Comparison of ENCODE assay signal across 13 mouse cellular contexts in genomic region chr8:4348275-4348674, GRCm38 (mm10). TPM values are rescaled to one million over a fixed set of nuclear protein-coding genes. Genes with fewer than 3 reads are reported as not detected.
A peak's percentile ranks its signal among the peaks of the same experiment; 100 is the strongest.
DNase-seq lines count a peak whose midpoint lies in the region; ATAC-seq and TF ChIP-seq lines count a peak whose summit lies in the region.
"Had no signal": no experiment of that assay in that cellular context is flagged by ENCODE, and none has a peak within 500 bp of the region (broad histone marks: within the 10 kb centered on the region; RNA-seq: fewer than 3 reads in every experiment).

No protein-coding gene starts in this region.

- H3K4me2 ChIP-seq in heart, postnatal 0 days (ENCODE audit: low read depth, low read length): peak overlapping the region; percentile 45
- peak overlapping the region; percentile 27 for H3K4me2 ChIP-seq in CH12.LX (ENCODE audit: insufficient read depth, low read depth, poor library complexity, severe bottlenecking)
- 0 out of 2 replicates have a peak overlapping the region, but pooled peaks have one; percentile 25 for H3K4me2 ChIP-seq in intestine, embryonic 16.5 days (ENCODE audit: low read depth, low read length)
- H3K4me2 ChIP-seq: midbrain, embryonic 13.5 days had no signal

- no peak for ATAC-seq in heart, postnatal 0 days (ENCODE audit: insufficient read depth, low read depth)
- no peak for ATAC-seq in intestine, embryonic 16.5 days
- ATAC-seq: CD4-positive, CD25-positive, alpha-beta regulatory T cell, adult 4 months; midbrain, embryonic 13.5 days had no signal

- H3K79me2 ChIP-seq in CH12.LX (replicated peaks; ENCODE audit: control insufficient read depth, extremely low read depth, insufficient read depth, poor library complexity, severe bottlenecking): no peaks in the 10 kb centered on the region

- no peaks in the 10 kb centered on the region for H3K27me3 ChIP-seq in heart, postnatal 0 days (ENCODE audit: control insufficient read depth, insufficient read depth, low read length)
- no peaks in the 10 kb centered on the region for H3K27me3 ChIP-seq in CH12.LX (replicated peaks)
- no peaks in the 10 kb centered on the region for H3K27me3 ChIP-seq in intestine, embryonic 16.5 days (replicated peaks; ENCODE audit: control insufficient read depth, insufficient read depth, low read length)
- H3K27me3 ChIP-seq: midbrain, embryonic 13.5 days had no signal

- no peaks in the 10 kb centered on the region for H3K9me3 ChIP-seq in heart, postnatal 0 days (replicated peaks; ENCODE audit: control insufficient read depth, low read length)
- no peaks in the 10 kb centered on the region for H3K9me3 ChIP-seq in CH12.LX (replicated peaks; ENCODE audit: low read length)
- no peaks in the 10 kb centered on the region for H3K9me3 ChIP-seq in intestine, embryonic 16.5 days (ENCODE audit: control insufficient read depth, low read length)
- H3K9me3 ChIP-seq: midbrain, embryonic 13.5 days had no signal

- peak overlapping the region; percentile 2; the same call in 1 of the 2 replicates for H3K4me3 ChIP-seq in heart, postnatal 0 days (ENCODE audit: low read depth, low read length)
- peak overlapping the region in 1 of 3 experiments; percentile 7 for H3K4me3 ChIP-seq in CH12.LX (replicated peaks in 1 of 3; ENCODE audit: low read depth in 2 of 3, low read length in 2 of 3, poor library complexity in 1 of 3)
- H3K4me3 ChIP-seq in bone marrow, adult 2 months (replicated peaks; ENCODE audit: control insufficient read depth, low read depth, low read length): peak overlapping the region; percentile 37
- H3K4me3 ChIP-seq in intestine, embryonic 16.5 days (ENCODE audit: low read length): no peak overlapping the region
- H3K4me3 ChIP-seq: midbrain, embryonic 13.5 days had no signal

- TF ChIP-seq CTCF in heart, postnatal 0 days (IDR thresholded peaks at IDR 0.05; ENCODE audit: low read depth): no peak
- TF ChIP-seq CTCF in CH12.LX (conservative IDR thresholded peaks at IDR 0.05 in 1 of 2, IDR thresholded peaks at IDR 0.05 in 1 of 2; ENCODE audit: low read depth in 2 of 2, low read length in 2 of 2): no peak
- no peak for TF ChIP-seq CTCF in bone marrow, adult 2 months (IDR thresholded peaks at IDR 0.05; ENCODE audit: control insufficient read depth, insufficient read depth, low read length)

- intact Hi-C loops in heart, postnatal 14 days (cut with DNase I): no loop called here
- intact Hi-C loops in left cerebral cortex, postnatal 10 days (cut with DNase I): no loop called here

- no peak overlapping the region for H3K9ac ChIP-seq in heart, postnatal 0 days (replicated peaks; ENCODE audit: low read depth, low read length)
- H3K9ac ChIP-seq in CH12.LX (ENCODE audit: insufficient read depth, low read depth): no peak overlapping the region
- H3K9ac ChIP-seq in intestine, embryonic 16.5 days (ENCODE audit: low read depth, low read length): no peak overlapping the region
- H3K9ac ChIP-seq: midbrain, embryonic 13.5 days had no signal

- 29% methylated on average over 12 of the region's 12 CpGs for WGBS in heart, postnatal 0 days
- 20% methylated on average over 12 of the region's 12 CpGs for WGBS in bone marrow, adult 2 months
- WGBS in intestine, embryonic 16.5 days: 30% methylated on average over 12 of the region's 12 CpGs

- TF ChIP-seq RAD21 in CH12.LX (IDR thresholded peaks at IDR 0.05; ENCODE audit: low read depth, low read length): no peak

- TF ChIP-seq EP300 in heart, postnatal 0 days (IDR thresholded peaks at IDR 0.05; ENCODE audit: low read depth): no peak
- TF ChIP-seq EP300 in CH12.LX (IDR thresholded peaks at IDR 0.05; ENCODE audit: low read length): peak; percentile 67

- no peak for TF ChIP-seq POLR2A in CH12.LX (IDR thresholded peaks at IDR 0.05; ENCODE audit: low read depth, low read length)
- TF ChIP-seq POLR2A in bone marrow, adult 2 months (IDR thresholded peaks at IDR 0.05; ENCODE audit: borderline replicate concordance, control insufficient read depth, low read depth, low read length): no peak

- DNase-seq in heart, postnatal 0 days (ENCODE audit: low spot score): no peak
- DNase-seq in heart, postnatal 14 days: no peak
- DNase-seq in CH12.LX (ENCODE audit: extremely low read depth): peak; percentile 52
- no peak for DNase-seq in left cerebral cortex, postnatal 10 days (ENCODE audit: extremely low spot score in 1 of 2, low spot score in 2 of 2)
- no peak for DNase-seq in lung, postnatal 36 days
- no peak for DNase-seq in right cerebral cortex, postnatal 25 days
- DNase-seq: cerebellum, adult 11 months; liver; right cerebral cortex, postnatal 4 days had no signal

- dilution Hi-C loops in CH12.LX (cut with MboI; ENCODE audit: extremely low pct_ligation_motif_present, extremely low pct_unique_long_range_greater_than_20kb, low sequenced_read_pairs): no loop called here

- H3K4me1 ChIP-seq in heart, postnatal 0 days (ENCODE audit: control insufficient read depth, insufficient read depth): no peaks in the 10 kb centered on the region
- peaks cover 4 to 14% of the 10 kb centered on the region in 2 experiments for H3K4me1 ChIP-seq in CH12.LX (ENCODE audit: control insufficient read depth in 1 of 2, insufficient read depth in 2 of 2)
- H3K4me1 ChIP-seq in bone marrow, adult 2 months (ENCODE audit: control insufficient read depth, insufficient read depth, low read length): no peaks in the 10 kb centered on the region; the same call in 1 of the 2 replicates
- peaks cover 10% of the 10 kb centered on the region for H3K4me1 ChIP-seq in intestine, embryonic 16.5 days (ENCODE audit: control insufficient read depth, insufficient read depth, low read length)
- H3K4me1 ChIP-seq: midbrain, embryonic 13.5 days had no signal

- no peak overlapping the region for H3K27ac ChIP-seq in heart, postnatal 0 days (ENCODE audit: low read depth)
- no peak overlapping the region for H3K27ac ChIP-seq in CH12.LX (ENCODE audit: insufficient read depth, low read depth)
- H3K27ac ChIP-seq in bone marrow, adult 2 months (ENCODE audit: control insufficient read depth, insufficient read depth, low read depth, low read length, poor library complexity): peak overlapping the region; percentile 64
- no peak overlapping the region for H3K27ac ChIP-seq in intestine, embryonic 16.5 days (ENCODE audit: low read length)
- H3K27ac ChIP-seq: midbrain, embryonic 13.5 days had no signal

- no peaks in the 10 kb centered on the region for H3K36me3 ChIP-seq in heart, postnatal 0 days (replicated peaks; ENCODE audit: control insufficient read depth, insufficient read depth, low read length)
- peaks cover 0 to 2% of the 10 kb centered on the region in 2 experiments for H3K36me3 ChIP-seq in CH12.LX (replicated peaks in 1 of 2; ENCODE audit: control insufficient read depth in 1 of 2, insufficient read depth in 1 of 2, low read length in 1 of 2)
- H3K36me3 ChIP-seq in intestine, embryonic 16.5 days (ENCODE audit: control insufficient read depth, insufficient read depth, low read length): no peaks in the 10 kb centered on the region
- H3K36me3 ChIP-seq: midbrain, embryonic 13.5 days had no signal

- in situ Hi-C loops in CH12.LX (cut with MboI; ENCODE audit: low pct_ligation_motif_present, low pct_unique_long_range_greater_than_20kb, low sequenced_read_pairs): no loop called here

TF ChIP-seq in CH12.LX, 34 proteins besides CTCF, POLR2A, EP300 and RAD21 (continues in another document):
- TF ChIP-seq SMC3 (IDR thresholded peaks at IDR 0.05; ENCODE audit: low read depth, low read length): no peak
- TF ChIP-seq GABPA (IDR thresholded peaks at IDR 0.05; ENCODE audit: insufficient replicate concordance, low read depth, low read length): no peak
- TF ChIP-seq MXI1 (IDR thresholded peaks at IDR 0.05; ENCODE audit: low read depth, low read length): no peak
- TF ChIP-seq ZMIZ1 (IDR thresholded peaks at IDR 0.05; ENCODE audit: low read depth, low read length): no peak
- TF ChIP-seq MAX (IDR thresholded peaks at IDR 0.05; ENCODE audit: low read length): no peak
- no peak for TF ChIP-seq KAT2A (IDR thresholded peaks at IDR 0.05; ENCODE audit: insufficient replicate concordance, low read length)
- peak; percentile 52; the same call in 1 of the 2 replicates for TF ChIP-seq TCF12 (IDR thresholded peaks at IDR 0.05; ENCODE audit: low read depth, low read length)
- no peak for TF ChIP-seq PAX5 (IDR thresholded peaks at IDR 0.05; ENCODE audit: low read length)
- no peak for TF ChIP-seq HCFC1 (IDR thresholded peaks at IDR 0.05; ENCODE audit: low read depth, low read length)
- TF ChIP-seq NRF1 (IDR thresholded peaks at IDR 0.05; ENCODE audit: low read depth, low read length): no peak
- no peak for TF ChIP-seq ZKSCAN1 (IDR thresholded peaks at IDR 0.05; ENCODE audit: borderline replicate concordance, low read depth, low read length)
- TF ChIP-seq CHD1 (IDR thresholded peaks at IDR 0.05; ENCODE audit: low read depth, low read length): no peak
- 0 out of 2 replicates have a peak, but pooled peaks have one; percentile 29 for TF ChIP-seq MEF2A (IDR thresholded peaks at IDR 0.05; ENCODE audit: borderline replicate concordance, low read depth, low read length)
- no peak for TF ChIP-seq BHLHE40 (IDR thresholded peaks at IDR 0.05; ENCODE audit: low read depth, low read length)

RNA-seq across cellular contexts. Expression of gene Elavl1, which starts 23.1 kb away (rescaled TPM):
- 61.1 and 64.4 TPM in 2 replicates for total RNA-seq in heart, postnatal 0 days (2014; rRNA removed; ENCODE audit: low replicate concordance)
- polyA plus RNA-seq in heart, postnatal 0 days (2015; fragmentation: Nextera tagmentation; extraction: Ambion mirVana): 93.3 and 97.0 TPM in 2 replicates
- 10 to 100 TPM; 58.8 to 66.1 TPM for total RNA-seq in heart, postnatal 14 days (2021)
- total RNA-seq in CH12.LX (2012; rRNA removed) (55.8 and 76.9 TPM in 2 replicates), CH12.LX (2014; rRNA removed) (110 and 112 TPM in 2 replicates)
- 67.1 and 76.4 TPM in 2 replicates for polyA plus RNA-seq in CH12.LX (2012; ENCODE audit: insufficient read length, low read depth)
- 21.7 and 28.5 TPM in 2 replicates for polyA plus RNA-seq in bone marrow, adult 2 months (2011; ENCODE audit: insufficient read depth, insufficient read length, low replicate concordance, missing spikeins)
- polyA plus RNA-seq in intestine, embryonic 16.5 days (2015; fragmentation: Nextera tagmentation; extraction: Ambion mirVana): 162 and 177 TPM in 2 replicates
- 10 to 100 TPM; 69.0 to 70.5 TPM for total RNA-seq in left cerebral cortex, postnatal 10 days (2021)

RNA-seq across cellular contexts. Expression of gene Ccl25, which starts 23.3 kb away (rescaled TPM):
- 7.9 and 10.7 TPM in 2 replicates for total RNA-seq in heart, postnatal 0 days (2014; rRNA removed; ENCODE audit: low replicate concordance)
- polyA plus RNA-seq in heart, postnatal 0 days (2015; fragmentation: Nextera tagmentation; extraction: Ambion mirVana): 5.8 and 6.1 TPM in 2 replicates
- total RNA-seq in heart, postnatal 14 days (2021): 10 to 100 TPM in 1 of 2 experiments, 1 to 10 TPM in 1; 5.9 to 14.8 TPM
- total RNA-seq in CH12.LX (2012; rRNA removed): 4.6 and 4.9 TPM in 2 replicates
- total RNA-seq in CH12.LX (2014; rRNA removed): 5.4 and 5.7 TPM in 2 replicates
- polyA plus RNA-seq in CH12.LX (2012; ENCODE audit: insufficient read length, low read depth): 5.6 and 6.0 TPM in 2 replicates
- 8.7 and 17.5 TPM in 2 replicates for polyA plus RNA-seq in bone marrow, adult 2 months (2011; ENCODE audit: insufficient read depth, insufficient read length, low replicate concordance, missing spikeins)
- 142 and 168 TPM in 2 replicates for polyA plus RNA-seq in intestine, embryonic 16.5 days (2015; fragmentation: Nextera tagmentation; extraction: Ambion mirVana)
- total RNA-seq in left cerebral cortex, postnatal 10 days (2021): 10 to 100 TPM; 22.4 to 24.4 TPM
